In the genomic region with DNA sequence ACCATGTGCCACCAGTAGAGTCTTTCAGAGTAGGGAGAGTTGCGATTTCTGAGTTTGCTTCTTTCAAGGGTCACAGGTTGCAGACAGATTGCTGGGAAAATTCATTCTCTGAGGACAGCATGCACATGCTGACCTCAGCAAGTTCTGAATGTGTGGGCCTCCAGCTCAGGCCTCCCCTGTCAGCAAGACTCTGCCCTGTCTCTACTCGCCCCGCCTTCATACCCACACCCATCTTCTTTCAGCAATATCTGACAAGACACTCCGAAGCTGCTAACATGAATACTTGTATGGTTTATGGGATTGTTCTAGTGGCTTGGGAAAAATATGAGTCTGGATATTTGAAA, we compare ENCODE assay signal across 13 mouse cellular contexts.
DNase-seq lines count a peak whose midpoint lies in the region; ATAC-seq and TF ChIP-seq lines count a peak whose summit lies in the region.
"Had no signal": no experiment of that assay in that cellular context is flagged by ENCODE, and none has a peak within 500 bp of the region (broad histone marks: within the 10 kb centered on the region; RNA-seq: fewer than 3 reads in every experiment).

No protein-coding gene starts in this region.

- TF ChIP-seq CTCF in stomach, postnatal 0 days (IDR thresholded peaks at IDR 0.05; ENCODE audit: low read depth) = no peak

- no peak overlapping the region for H3K4me3 ChIP-seq in heart, embryonic 14.5 days (ENCODE audit: control insufficient read depth in 1 of 2, insufficient read depth in 1 of 2, low read depth in 1 of 2, low read length in 2 of 2)
- no peak overlapping the region for H3K4me3 ChIP-seq in stomach, embryonic 14.5 days (ENCODE audit: low read depth, low read length)
- H3K4me3 ChIP-seq in stomach, postnatal 0 days (ENCODE audit: low read depth, low read length) = no peak overlapping the region
- H3K4me3 ChIP-seq: forebrain, embryonic 10.5 days; megakaryocyte, embryonic 14.5 days; neural tube, embryonic 13.5 days had no signal

- no peaks in the 10 kb centered on the region for H3K27me3 ChIP-seq in heart, embryonic 14.5 days (ENCODE audit: control insufficient read depth, insufficient read depth, low read length)
- H3K27me3 ChIP-seq in stomach, embryonic 14.5 days (ENCODE audit: control insufficient read depth, insufficient read depth, low read length) = no peaks in the 10 kb centered on the region
- no peaks in the 10 kb centered on the region for H3K27me3 ChIP-seq in stomach, postnatal 0 days (ENCODE audit: control insufficient read depth, insufficient read depth, low read length)

- peaks cover 100% of the 10 kb centered on the region for H3K36me3 ChIP-seq in heart, embryonic 14.5 days (ENCODE audit: control insufficient read depth, insufficient read depth, low read length)
- H3K36me3 ChIP-seq in stomach, embryonic 14.5 days (ENCODE audit: control insufficient read depth, insufficient read depth, low read length) = no peaks in the 10 kb centered on the region
- 0 out of 2 replicates have a peak, but pooled peaks cover 4% of the 10 kb centered on the region for H3K36me3 ChIP-seq in stomach, postnatal 0 days (ENCODE audit: control insufficient read depth, insufficient read depth, low read length)
- H3K36me3 ChIP-seq: forebrain, embryonic 10.5 days; neural tube, embryonic 13.5 days had no signal

- H3K4me2 ChIP-seq in heart, embryonic 14.5 days (ENCODE audit: low read length) = no peak overlapping the region
- no peak overlapping the region for H3K4me2 ChIP-seq in stomach, embryonic 14.5 days (replicated peaks; ENCODE audit: low read depth, low read length)
- no peak overlapping the region for H3K4me2 ChIP-seq in stomach, postnatal 0 days (replicated peaks; ENCODE audit: low read depth)
- H3K4me2 ChIP-seq: liver, embryonic 11.5 days; neural tube, embryonic 13.5 days had no signal

- no peak for DNase-seq in heart, postnatal 4 days
- peak; percentile 24 to 74 for DNase-seq in kidney, postnatal 25 days
- no peak for DNase-seq in kidney, adult 9 months
- DNase-seq in stomach, postnatal 0 days (ENCODE audit: low spot score) = no peak
- DNase-seq: cerebellum, adult 2 months; forebrain, postnatal 0 days had no signal

- no peaks in the 10 kb centered on the region for H3K9me3 ChIP-seq in heart, embryonic 14.5 days (ENCODE audit: control insufficient read depth, low read length)
- H3K9me3 ChIP-seq in stomach, embryonic 14.5 days (ENCODE audit: control insufficient read depth, low read depth, low read length) = no peaks in the 10 kb centered on the region
- H3K9me3 ChIP-seq in stomach, postnatal 0 days (ENCODE audit: control insufficient read depth, low read length) = no peaks in the 10 kb centered on the region
- H3K9me3 ChIP-seq: forebrain, embryonic 10.5 days; megakaryocyte, embryonic 14.5 days; neural tube, embryonic 13.5 days had no signal

- peak overlapping the region; percentile 52 for H3K9ac ChIP-seq in heart, embryonic 14.5 days (ENCODE audit: low read length)
- H3K9ac ChIP-seq in stomach, embryonic 14.5 days (replicated peaks; ENCODE audit: low read depth, low read length) = no peak overlapping the region
- H3K9ac ChIP-seq in stomach, postnatal 0 days (ENCODE audit: low read length) = no peak overlapping the region
- H3K9ac ChIP-seq: forebrain, postnatal 0 days; neural tube, embryonic 13.5 days had no signal

- peaks cover 25 to 52% of the 10 kb centered on the region in 2 experiments for H3K4me1 ChIP-seq in heart, embryonic 14.5 days (ENCODE audit: control insufficient read depth in 2 of 2, insufficient read depth in 2 of 2, low read length in 2 of 2)
- no peaks in the 10 kb centered on the region for H3K4me1 ChIP-seq in stomach, embryonic 14.5 days (ENCODE audit: control insufficient read depth, insufficient read depth, low read length)
- H3K4me1 ChIP-seq in stomach, postnatal 0 days (replicated peaks; ENCODE audit: control insufficient read depth, insufficient read depth) = no peaks in the 10 kb centered on the region
- H3K4me1 ChIP-seq: megakaryocyte, embryonic 14.5 days had no signal

- H3K27ac ChIP-seq in heart, embryonic 14.5 days (replicated peaks in 1 of 2; ENCODE audit: control insufficient read depth in 1 of 2, insufficient read depth in 1 of 2, low read depth in 2 of 2, low read length in 2 of 2) = peak overlapping the region; percentile 44 to 55; a peak in 3 of 4 replicates
- no peak overlapping the region for H3K27ac ChIP-seq in stomach, embryonic 14.5 days (ENCODE audit: low read length)
- H3K27ac ChIP-seq in stomach, postnatal 0 days (replicated peaks) = no peak overlapping the region
- H3K27ac ChIP-seq: forebrain, embryonic 10.5 days; neural tube, embryonic 13.5 days had no signal

- ATAC-seq in heart, embryonic 14.5 days (ENCODE audit: insufficient number of reproducible peaks, insufficient read depth, low FRiP score, low read depth) = no peak
- peak; percentile 19; the same call in 1 of the 2 replicates for ATAC-seq in stomach, embryonic 14.5 days (ENCODE audit: insufficient number of reproducible peaks, insufficient read depth, low FRiP score, low read depth)
- no peak for ATAC-seq in stomach, postnatal 0 days (ENCODE audit: low FRiP score, low TSS enrichment)
- ATAC-seq in frontal cortex, adult (ENCODE audit: low TSS enrichment) = no peak
- ATAC-seq: forebrain, postnatal 0 days had no signal

- WGBS in heart, embryonic 14.5 days = 72% methylated on average over 4 of the region's 4 CpGs
- WGBS in stomach, embryonic 14.5 days = 80% methylated on average over 4 of the region's 4 CpGs
- WGBS in stomach, postnatal 0 days = 59% methylated on average over 4 of the region's 4 CpGs

- no peak for TF ChIP-seq EP300 in stomach, postnatal 0 days (optimal IDR thresholded peaks at IDR 0.05)

Comparison
In these comparisons a context has a peak if more than half of its experiments do, and no peak if none do; other contexts are left out.
1. DNase-seq: peak in kidney, postnatal 25 days (2 of 2); none in heart, postnatal 4 days (single experiment), kidney, adult 9 months (single experiment) and stomach, postnatal 0 days (single experiment).
2. H3K27ac ChIP-seq: peak in heart, embryonic 14.5 days (2 of 2); none in stomach, embryonic 14.5 days (single experiment) and stomach, postnatal 0 days (single experiment).